Mouse (Mus musculus): ENCODE results near the gene Zscan18. TPM values are rescaled to one million over a fixed set of nuclear protein-coding genes. Genes with fewer than 3 reads are reported as not detected.

Zscan18 gene
- total and polyA plus RNA-seq, 3 experiments, result 0.73 to 1.1 (median 1.1) TPM

GRCm38 (mm10) chr7:12788025-12788424, 15.4 kb downstream of the Zscan18 start:
- WGBS, result 39% methylated on average over 5 of the region's 5 CpGs
- intact Hi-C loops (cut with DNase I), result no loop called here
- TF ChIP-seq POLR2A (IDR thresholded peaks at IDR 0.05; ENCODE audit: insufficient read depth, low read depth, low read length) (no peak), EP300 (IDR thresholded peaks at IDR 0.05; ENCODE audit: insufficient read depth, low read depth, low read length) (no peak), CTCF (IDR thresholded peaks at IDR 0.05) (no peak)

DNA sequence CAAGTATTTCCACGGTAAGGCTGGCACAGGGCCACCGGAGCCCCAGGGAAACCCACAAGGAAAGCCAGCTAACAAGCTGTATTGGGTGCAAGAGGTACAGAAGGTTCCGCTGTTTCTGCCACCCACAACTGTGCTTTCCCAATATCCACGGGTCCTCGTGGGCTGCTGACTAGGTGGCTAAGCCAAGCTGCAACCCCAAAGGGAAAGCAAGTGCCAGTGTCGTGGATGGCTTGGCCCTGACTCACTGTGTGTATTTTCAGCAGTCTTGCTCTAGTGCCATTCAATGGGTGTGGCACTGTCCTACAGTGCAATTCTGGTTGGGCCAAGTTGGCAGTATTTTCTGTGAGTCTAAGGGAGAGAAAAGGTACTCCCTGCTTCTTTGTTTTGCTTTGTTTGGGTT, 16.1 kb downstream of the Zscan18 start:
- H3K27me3 ChIP-seq (ENCODE audit: control insufficient read depth, insufficient read depth, low read length), result no peaks in the 10 kb centered on the region
- no peaks in the 10 kb centered on the region for H3K36me3 ChIP-seq (ENCODE audit: control insufficient read depth, insufficient read depth, low read length)
- intact Hi-C loops (cut with DNase I), result no loop called here
- no peak overlapping the region for H3K4me3 ChIP-seq
- H3K79me2 ChIP-seq (replicated peaks; ENCODE audit: control insufficient read depth, insufficient read depth, low read length), result no peaks in the 10 kb centered on the region
- H3K27ac ChIP-seq, result no peak overlapping the region
- WGBS, result 61% methylated on average over 6 of the region's 6 CpGs
- H3K9ac ChIP-seq (ENCODE audit: low read depth, low read length), result no peak overlapping the region
- TF ChIP-seq POLR2A (IDR thresholded peaks at IDR 0.05; ENCODE audit: insufficient read depth, low read depth, low read length), result no peak
- no peak for TF ChIP-seq EP300 (IDR thresholded peaks at IDR 0.05; ENCODE audit: insufficient read depth, low read depth, low read length)
- no peak for TF ChIP-seq CTCF (IDR thresholded peaks at IDR 0.05)
- DNase-seq, result no peak
- H3K4me1 ChIP-seq (ENCODE audit: control insufficient read depth, insufficient read depth, low read length), result no peaks in the 10 kb centered on the region

More at GRCm38 (mm10) chr7:12788025-12788424, 15.4 kb downstream of the Zscan18 start:
- Histone ChIP-seq H3K79me2 (replicated peaks; ENCODE audit: control insufficient read depth, insufficient read depth, low read length) (no peaks in the 10 kb centered on the region), H3K4me3 (no peak overlapping the region), H3K27me3 (ENCODE audit: control insufficient read depth, insufficient read depth, low read length) (no peaks in the 10 kb centered on the region), H3K4me1 (ENCODE audit: control insufficient read depth, insufficient read depth, low read length) (no peaks in the 10 kb centered on the region), H3K36me3 (ENCODE audit: control insufficient read depth, insufficient read depth, low read length) (no peaks in the 10 kb centered on the region), H3K9ac (ENCODE audit: low read depth, low read length) (no peak overlapping the region), H3K27ac (no peak overlapping the region)
- no peak for DNase-seq

- H3K27ac ChIP-seq, result no peak overlapping the region
- intact Hi-C loops (cut with DNase I), result no loop called here
- peak overlapping the region; percentile 52 for H3K9ac ChIP-seq (ENCODE audit: low read depth, low read length)
- TF ChIP-seq CTCF (IDR thresholded peaks at IDR 0.05) (no peak), POLR2A (IDR thresholded peaks at IDR 0.05; ENCODE audit: insufficient read depth, low read depth, low read length) (no peak), EP300 (IDR thresholded peaks at IDR 0.05; ENCODE audit: insufficient read depth, low read depth, low read length) (no peak)
- under 1% methylated on average over 57 of the region's 57 CpGs for WGBS
- H3K4me1 ChIP-seq (ENCODE audit: control insufficient read depth, insufficient read depth, low read length), result peaks cover 2% of the 10 kb centered on the region
- H3K4me3 ChIP-seq, result peak overlapping the region; percentile 66
- no peaks in the 10 kb centered on the region for H3K36me3 ChIP-seq (ENCODE audit: control insufficient read depth, insufficient read depth, low read length)
- peak; percentile 76 for DNase-seq
- H3K79me2 ChIP-seq (replicated peaks; ENCODE audit: control insufficient read depth, insufficient read depth, low read length), result no peaks in the 10 kb centered on the region
- H3K27me3 ChIP-seq (ENCODE audit: control insufficient read depth, insufficient read depth, low read length), result no peaks in the 10 kb centered on the region
Observed at GRCm38 (mm10) chr7:12780151-12780830, 23.1 kb downstream of the Zscan18 start.

DNA sequence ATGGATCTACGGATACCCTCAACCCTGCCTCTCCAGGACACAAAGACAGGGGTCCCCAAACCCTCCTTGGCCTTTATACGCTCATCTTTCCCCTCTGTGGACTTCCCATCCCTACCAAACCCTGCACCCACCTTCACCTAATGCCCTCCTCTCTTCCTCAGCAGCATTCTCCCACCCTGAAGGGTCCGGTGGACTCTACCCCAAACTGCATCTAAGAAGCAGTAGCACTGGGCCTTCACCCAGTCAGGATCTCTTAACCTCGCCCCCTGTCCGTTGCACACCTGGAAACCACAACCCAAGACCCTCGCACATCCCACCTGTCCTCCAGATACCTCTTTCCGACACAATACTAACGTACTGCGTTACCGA, 23.7 kb downstream of the Zscan18 start:
- TF ChIP-seq EP300 (IDR thresholded peaks at IDR 0.05; ENCODE audit: insufficient read depth, low read depth, low read length), result no peak
- TF ChIP-seq CTCF (IDR thresholded peaks at IDR 0.05), result no peak
- TF ChIP-seq POLR2A (IDR thresholded peaks at IDR 0.05; ENCODE audit: insufficient read depth, low read depth, low read length), result no peak
- 35% methylated on average over 10 of the region's 10 CpGs for WGBS
- Histone ChIP-seq H3K36me3 (ENCODE audit: control insufficient read depth, insufficient read depth, low read length) (no peaks in the 10 kb centered on the region), H3K9ac (ENCODE audit: low read depth, low read length) (peak overlapping the region; percentile 52), H3K27ac (no peak overlapping the region), H3K4me1 (ENCODE audit: control insufficient read depth, insufficient read depth, low read length) (peaks cover 2% of the 10 kb centered on the region), H3K4me3 (peak overlapping the region; percentile 66; the same call in 1 of the 2 replicates), H3K79me2 (replicated peaks; ENCODE audit: control insufficient read depth, insufficient read depth, low read length) (no peaks in the 10 kb centered on the region), H3K27me3 (ENCODE audit: control insufficient read depth, insufficient read depth, low read length) (no peaks in the 10 kb centered on the region)
- DNase-seq, result no peak
- intact Hi-C loops (cut with DNase I), result no loop called here

GRCm38 (mm10) chr7:12779141-12779540, 24.3 kb downstream of the Zscan18 start:
- TF ChIP-seq CTCF (IDR thresholded peaks at IDR 0.05) (no peak), EP300 (IDR thresholded peaks at IDR 0.05; ENCODE audit: insufficient read depth, low read depth, low read length) (no peak)
- H3K9ac ChIP-seq (ENCODE audit: low read depth, low read length), result no peak overlapping the region
- 85% methylated on average over 5 of the region's 5 CpGs for WGBS
- no peak overlapping the region for H3K27ac ChIP-seq
- DNase-seq, result no peak
- no peaks in the 10 kb centered on the region for H3K36me3 ChIP-seq (ENCODE audit: control insufficient read depth, insufficient read depth, low read length)
- intact Hi-C loops (cut with DNase I), result no loop called here
- peaks cover 2% of the 10 kb centered on the region for H3K4me1 ChIP-seq (ENCODE audit: control insufficient read depth, insufficient read depth, low read length)
- H3K4me3 ChIP-seq, result no peak overlapping the region
- no peaks in the 10 kb centered on the region for H3K79me2 ChIP-seq (replicated peaks; ENCODE audit: control insufficient read depth, insufficient read depth, low read length)
- no peaks in the 10 kb centered on the region for H3K27me3 ChIP-seq (ENCODE audit: control insufficient read depth, insufficient read depth, low read length)

- intact Hi-C loops (cut with DNase I), result no loop called here
- no peak overlapping the region for H3K4me3 ChIP-seq
- no peak for TF ChIP-seq POLR2A (IDR thresholded peaks at IDR 0.05; ENCODE audit: insufficient read depth, low read depth, low read length)
- no peak for TF ChIP-seq EP300 (IDR thresholded peaks at IDR 0.05; ENCODE audit: insufficient read depth, low read depth, low read length)
- no peak for TF ChIP-seq CTCF (IDR thresholded peaks at IDR 0.05)
- H3K27me3 ChIP-seq (ENCODE audit: control insufficient read depth, insufficient read depth, low read length), result no peaks in the 10 kb centered on the region
- no peak overlapping the region for H3K9ac ChIP-seq (ENCODE audit: low read depth, low read length)
- DNase-seq, result peak; percentile 52 to 66
- 97% methylated on average over 1 of the region's 1 CpGs for WGBS
- H3K4me1 ChIP-seq (ENCODE audit: control insufficient read depth, insufficient read depth, low read length), result no peaks in the 10 kb centered on the region
- no peak overlapping the region for H3K27ac ChIP-seq
- H3K36me3 ChIP-seq (ENCODE audit: control insufficient read depth, insufficient read depth, low read length), result no peaks in the 10 kb centered on the region
- no peaks in the 10 kb centered on the region for H3K79me2 ChIP-seq (replicated peaks; ENCODE audit: control insufficient read depth, insufficient read depth, low read length)
Observed at GRCm38 (mm10) chr7:12774606-12775005, 28.8 kb downstream of the Zscan18 start.
